Mouse (Mus musculus) adrenal gland, adult (tissue): ENCODE measurements around the gene Ppm1l.
A peak's percentile ranks its signal among the peaks of the same experiment; 100 is the strongest.

Experiments
- DNase-seq, 2 experiments: peaks; one replicate each; pipeline ENCODE4 v3.0.0; 2022 to 2023; ENCODE audit warnings: low spot score in 1 of 2; ENCODE audit not compliant: inconsistent age in 2 of 2

Gene Ppm1l

DNA sequence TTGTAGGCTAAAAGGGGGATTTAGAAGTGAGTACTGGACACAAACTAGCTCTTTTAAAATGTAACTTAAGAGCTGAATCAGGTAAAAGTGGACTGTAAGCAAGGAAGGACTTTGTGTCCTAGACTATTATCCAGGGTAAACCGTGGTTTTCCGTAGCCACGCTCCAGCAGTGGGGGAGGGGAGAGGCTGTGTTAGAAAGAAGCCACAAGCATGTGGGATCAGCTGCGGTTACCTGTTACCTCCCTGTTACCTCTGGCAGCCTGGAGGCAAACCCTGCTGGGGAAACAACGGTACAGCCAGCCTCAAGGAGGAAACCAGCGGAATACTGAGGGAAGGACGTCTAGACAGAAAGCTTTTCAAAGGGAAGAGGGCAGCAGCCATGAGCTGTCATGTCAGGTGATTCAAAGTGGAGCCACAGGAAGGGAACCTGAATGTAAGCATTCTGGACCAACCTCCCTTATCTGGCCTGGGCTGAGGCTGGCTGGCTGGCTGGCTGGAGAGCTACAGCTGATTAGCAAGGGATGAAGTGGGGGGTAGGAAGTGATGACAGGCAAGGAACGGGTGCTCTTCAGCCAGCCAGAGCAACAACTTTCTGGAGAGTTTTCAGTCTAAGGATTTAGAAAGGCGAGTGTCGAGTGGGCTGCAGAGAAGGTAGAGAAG lies 271.6 kb downstream of the Ppm1l start:
- DNase-seq: no peak

DNA sequence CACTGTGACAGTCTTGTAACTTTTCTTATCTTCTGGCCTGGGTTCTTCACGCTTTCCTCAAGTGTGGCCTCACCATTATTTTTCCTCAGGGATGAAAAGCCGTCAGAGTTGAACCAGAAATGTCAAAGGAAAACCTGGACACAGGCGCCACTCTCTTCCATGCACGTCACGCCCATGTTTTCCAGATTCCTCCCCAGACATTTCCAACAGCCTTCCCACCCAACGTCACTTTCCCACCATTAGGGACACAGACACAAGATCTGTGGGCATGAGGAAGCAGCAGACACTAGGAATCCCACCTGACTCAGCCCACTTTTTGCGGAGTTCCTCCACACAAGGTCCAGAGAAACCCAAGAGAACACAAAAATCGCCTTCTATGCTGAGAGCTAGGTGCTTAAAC lies 276.8 kb downstream of the Ppm1l start:
- no peak for DNase-seq

DNA sequence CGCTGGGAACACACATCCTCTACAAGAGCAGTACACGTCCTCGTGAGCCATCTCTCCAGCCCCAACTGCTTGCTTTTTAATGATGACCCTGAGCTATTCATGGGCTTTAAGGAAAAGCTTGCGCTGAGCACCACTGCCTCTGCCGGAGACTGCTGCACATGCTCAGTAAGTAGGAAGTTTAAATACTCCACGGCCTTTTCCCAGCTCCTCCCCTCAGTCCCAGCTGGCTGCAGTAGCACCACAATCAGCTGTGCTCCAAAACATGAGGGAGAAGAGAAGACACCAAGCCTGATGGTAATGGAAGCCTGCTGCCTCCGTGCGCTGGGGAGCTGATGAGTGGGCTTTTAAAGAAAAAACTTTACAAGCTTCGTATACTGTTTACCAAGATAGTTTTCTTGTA lies 277.4 kb downstream of the Ppm1l start:
- no peak for DNase-seq

DNA sequence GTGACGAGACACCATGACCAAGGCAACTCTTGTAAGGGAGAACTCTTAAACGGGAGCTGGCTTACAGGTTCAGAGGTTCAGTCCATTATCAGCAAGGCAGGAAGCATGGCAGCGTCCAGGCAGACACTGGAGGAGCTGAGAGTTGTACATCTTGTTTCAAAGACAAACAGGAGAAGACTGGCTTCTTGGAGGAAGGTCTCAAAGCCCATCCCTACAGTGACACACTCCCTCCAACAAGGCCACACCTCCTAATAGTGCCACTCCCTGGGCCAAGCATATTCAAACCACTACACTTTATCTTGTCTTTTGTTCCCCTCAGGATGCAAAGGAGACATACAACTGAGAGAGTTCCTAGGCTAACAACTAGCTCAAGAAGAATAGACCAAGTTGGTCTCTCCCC lies 279.5 kb downstream of the Ppm1l start:
- no peak for DNase-seq

DNA sequence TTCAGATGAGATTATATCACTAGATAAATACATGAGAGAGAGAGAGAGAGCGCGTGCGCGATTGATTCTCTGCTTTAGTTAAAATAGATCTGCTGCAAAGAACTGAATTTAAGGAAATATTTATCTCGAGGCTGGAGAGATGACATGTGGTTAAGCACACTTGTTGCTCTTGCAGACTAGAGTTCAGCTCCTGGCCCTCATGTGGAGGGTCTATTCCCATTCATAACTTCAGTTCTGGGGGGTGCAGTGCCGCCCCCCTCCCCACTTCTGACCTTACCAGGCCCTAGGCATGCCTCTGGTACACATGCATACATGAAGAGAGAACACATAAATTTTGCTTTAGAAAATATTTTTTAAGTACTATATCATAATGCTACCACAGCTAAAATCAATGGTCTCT lies 280.6 kb downstream of the Ppm1l start:
- no peak for DNase-seq

DNA sequence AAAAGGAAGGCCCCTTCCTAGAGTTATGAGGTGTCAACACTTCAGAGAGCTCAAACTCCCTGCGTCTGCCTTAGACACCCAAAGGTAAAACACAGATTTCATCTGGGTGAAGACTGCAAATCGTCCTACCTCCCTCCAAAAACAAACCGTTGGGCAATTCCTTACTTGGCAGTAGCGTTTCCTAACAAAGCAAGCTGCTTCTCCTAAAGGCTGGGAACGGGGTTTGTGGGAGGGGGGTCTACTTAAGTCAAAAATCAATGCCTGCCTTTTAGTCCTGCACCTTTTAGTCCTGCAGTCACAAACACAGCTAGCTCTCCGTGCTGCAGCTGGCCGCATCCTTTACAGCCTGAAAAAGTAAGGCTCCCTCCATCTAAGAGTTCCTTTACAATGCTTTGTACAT lies 281.2 kb downstream of the Ppm1l start:
- no peak for DNase-seq

DNA sequence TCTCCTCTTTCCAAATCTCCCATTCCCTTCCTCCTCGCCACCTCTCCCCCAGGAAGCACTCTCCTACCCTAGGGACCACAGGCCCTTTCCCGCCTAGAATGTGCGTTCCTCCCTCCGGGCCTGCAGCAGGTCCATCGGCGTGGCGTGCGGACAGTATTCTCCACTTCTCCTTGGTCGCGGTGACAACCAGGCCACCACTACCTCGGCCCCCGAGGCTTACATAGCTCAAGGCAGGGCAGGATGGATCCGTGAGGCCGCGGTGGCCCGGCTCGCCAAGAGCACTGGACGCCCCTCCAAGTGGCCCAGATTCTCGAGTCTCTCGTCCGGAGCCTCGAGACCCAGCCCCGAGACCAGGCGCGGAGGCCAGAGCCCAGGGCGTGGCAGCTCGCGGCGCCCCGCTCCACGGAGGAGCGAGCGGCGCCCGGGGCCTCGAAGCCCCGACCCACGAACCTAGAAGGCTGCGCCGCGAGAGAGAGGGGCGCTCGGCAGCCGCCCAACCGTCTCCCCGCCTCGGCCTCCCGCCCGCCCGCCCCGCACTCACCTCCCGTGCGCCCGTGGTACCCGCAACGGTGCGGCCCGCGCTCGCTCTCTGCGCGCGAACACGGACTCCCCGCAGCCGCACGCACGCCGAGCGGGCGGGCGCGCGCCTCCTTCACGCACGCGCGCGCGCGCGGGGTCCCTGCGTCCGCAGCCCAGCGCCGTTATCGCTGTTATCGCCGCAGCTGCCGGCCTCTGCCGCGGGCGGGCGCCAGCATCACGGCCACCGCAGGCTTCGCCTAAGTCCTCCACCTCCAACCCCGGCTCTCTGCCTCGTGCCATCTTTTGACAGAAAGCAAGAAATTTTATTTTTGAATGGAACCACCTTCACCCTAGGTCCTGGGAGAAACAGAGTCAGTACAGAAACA lies 281.9 kb downstream of the Ppm1l start, which contains the start of gene B3galnt1:
B3galnt1 (minus strand) TSS at position 700 of the 905 bp plus-strand sequence.
- peak; percentile 67 to 89 for DNase-seq

DNA sequence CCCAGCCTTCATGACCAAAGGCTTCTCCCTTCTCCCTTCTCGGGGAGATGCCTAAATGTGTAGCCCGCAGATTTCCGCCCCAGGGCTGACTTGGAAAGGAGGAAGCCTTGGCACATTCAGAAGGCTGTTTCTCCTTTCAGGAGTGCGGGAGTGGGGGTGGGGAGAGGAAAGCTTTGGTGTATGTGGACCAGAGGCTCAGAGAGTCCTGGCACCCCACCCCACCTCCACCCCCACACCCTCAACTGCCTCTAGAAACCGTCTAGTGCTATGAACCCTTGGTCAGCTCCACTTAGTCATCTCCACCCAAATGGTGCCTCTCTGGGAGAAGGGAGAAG lies 282.5 kb downstream of the Ppm1l start:
- no peak for DNase-seq

DNA sequence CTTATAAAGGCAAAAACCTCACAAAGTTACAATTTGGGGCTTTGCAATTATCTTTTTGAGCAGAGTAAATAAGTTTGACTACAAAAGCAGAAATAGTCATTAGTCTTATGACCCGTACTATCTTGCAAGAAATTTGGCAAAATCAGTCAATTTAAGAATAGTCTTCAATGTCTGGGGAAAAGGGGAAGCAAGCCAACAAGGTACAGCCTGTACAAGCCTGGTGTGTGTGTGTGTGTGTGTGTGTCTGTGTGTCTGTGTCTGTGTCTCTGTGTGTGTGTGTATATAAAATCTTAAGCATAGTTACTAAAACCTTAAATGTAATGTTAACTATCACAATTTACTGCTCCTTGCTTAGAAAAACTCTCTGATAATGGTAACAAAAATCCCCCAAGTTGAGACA lies 290.3 kb downstream of the Ppm1l start:
- DNase-seq: no peak

DNA sequence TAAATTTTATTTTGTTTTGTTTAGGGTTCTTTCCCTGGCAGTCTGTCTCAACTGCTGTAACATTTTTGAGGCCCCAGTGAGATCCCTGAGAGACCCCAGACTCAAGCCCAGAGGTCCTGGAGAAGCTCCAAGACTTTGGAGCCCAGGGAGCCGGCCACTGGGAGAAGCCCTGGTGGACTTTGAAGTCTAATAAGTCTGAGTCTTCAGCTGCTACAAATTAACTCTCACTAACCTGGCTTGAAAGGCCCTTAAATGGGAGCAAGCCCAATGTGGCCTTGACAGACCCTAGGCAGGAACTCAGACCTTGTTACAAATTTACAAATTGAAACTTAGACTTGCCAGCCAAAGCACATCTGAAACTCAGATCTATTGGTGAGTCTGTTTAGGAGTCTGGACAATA lies 290.8 kb downstream of the Ppm1l start:
- DNase-seq: no peak

DNA sequence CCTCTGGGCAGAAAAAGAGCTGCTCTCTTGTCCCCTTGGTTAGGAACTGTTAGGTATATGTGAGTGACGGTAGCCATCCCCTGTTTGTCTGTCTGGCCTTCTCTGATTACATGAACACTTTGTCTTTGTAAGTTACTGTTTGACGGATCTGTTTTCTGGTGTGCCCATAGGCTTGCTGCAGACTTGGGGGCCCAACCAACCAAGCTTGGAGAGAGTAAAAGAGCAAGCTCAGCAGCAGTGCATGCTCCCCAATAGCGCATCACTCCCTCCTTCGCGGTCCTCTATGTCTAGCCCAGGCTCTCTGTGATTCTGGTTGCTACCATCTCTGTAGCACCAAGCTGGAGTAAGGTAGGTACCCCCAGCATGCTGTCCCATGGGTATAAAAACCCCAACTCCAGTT lies 291.2 kb downstream of the Ppm1l start:
- no peak for DNase-seq
